Mouse (Mus musculus): ENCODE results near the gene Cenpo.

GRCm38 (mm10) chr12:4209196-4209595 lies 24.9 kb downstream of the Cenpo start:
- TF ChIP-seq CTCF (IDR thresholded peaks at IDR 0.05; ENCODE audit: control insufficient read depth, insufficient read depth, insufficient replicate concordance, low read depth, low read length) (no peak), POLR2A (IDR thresholded peaks at IDR 0.05; ENCODE audit: control insufficient read depth, low read depth, low read length) (no peak)

Measured in testis, adult 2 months (tissue).